Mouse (Mus musculus) kidney, postnatal 0 days (tissue): ENCODE measurements around the gene Klhl6. TPM values are rescaled to one million over a fixed set of nuclear protein-coding genes. Genes with fewer than 3 reads are reported as not detected.

ENCODE experiments used
- ATAC-seq: fragments of 200-750 bp; cut with Nextera tagmentation; replicated peaks from 2 replicates; pipeline ENCODE4 v1.8.0; 2017; ENCODE audit warnings: low read depth, moderate number of reproducible peaks, moderate TSS enrichment, moderate library complexity; ENCODE audit not compliant: low FRiP score
- DNase-seq: peaks from one replicate; pipeline ENCODE4 v3.0.0-alpha.2; 2016; ENCODE audit warnings: low spot score
- H3K27ac ChIP-seq: fragments of 300-500 bp; sonication (generic); 2 replicates; pipeline ENCODE4 v1.5.1; 2014; ENCODE audit warnings: mild to moderate bottlenecking
- H3K27me3 ChIP-seq: fragments of 300-500 bp; sonication (generic); 2 replicates; pipeline ENCODE4 v1.6.1; 2014; ENCODE audit warnings: low read length, mixed read lengths; ENCODE audit not compliant: insufficient read depth
- H3K36me3 ChIP-seq: fragments of 300-500 bp; sonication (generic); 2 replicates; pipeline ENCODE4 v1.6.1; 2014; ENCODE audit warnings: low read length, mixed read lengths; ENCODE audit not compliant: insufficient read depth
- H3K4me1 ChIP-seq: fragments of 300-500 bp; sonication (generic); replicated peaks from 2 replicates; pipeline ENCODE4 v1.6.1; 2014; ENCODE audit warnings: antibody characterized with exemption, low read length, mixed read lengths; ENCODE audit not compliant: insufficient read depth
- H3K4me2 ChIP-seq: fragments of 300-500 bp; sonication (generic); 2 replicates; pipeline ENCODE4 v1.6.1; 2014; ENCODE audit warnings: mild to moderate bottlenecking, low read length, moderate library complexity, mixed read lengths
- H3K4me3 ChIP-seq: fragments of 300-500 bp; sonication (generic); replicated peaks from 2 replicates; pipeline ENCODE4 v1.5.1; 2014; ENCODE audit warnings: low read depth, low read length
- H3K9ac ChIP-seq: fragments of 300-500 bp; sonication (generic); 2 replicates; pipeline ENCODE4 v1.6.1; 2014; ENCODE audit warnings: low read depth, low read length
- H3K9me3 ChIP-seq: fragments of 300-500 bp; sonication (generic); replicated peaks from 2 replicates; pipeline ENCODE4 v1.6.1; 2016; ENCODE audit warnings: low read length, inconsistent platforms, mixed read lengths
- CTCF ChIP-seq: IDR thresholded peaks from 2 replicates; pipeline ENCODE4 v1.5.1; 2016; ENCODE audit warnings: antibody characterized with exemption, low read depth, mild to moderate bottlenecking, moderate library complexity
- WGBS: fragments of 180-500 bp; shearing (Covaris S2); extraction: QIAGEN DNeasy Blood & Tissue Kit; methylation state at CpG from one replicate; pipeline ENCODE4 v1.1.7; 2014; 5-methylcytosine and 5-hydroxymethylcytosine counted together
- polyA plus RNA-seq: library from polyadenylated mRNA; unstranded; fragments of >200 nt; fragmentation: Nextera tagmentation; extraction: Ambion mirVana; gene quantifications from 2 replicates; pipeline ENCODE4 v1.2.1, GENCODE M21; 2015

Gene Klhl6
- polyA plus RNA-seq, 1 experiment from 2014 or later: 12.2 TPM

DNA sequence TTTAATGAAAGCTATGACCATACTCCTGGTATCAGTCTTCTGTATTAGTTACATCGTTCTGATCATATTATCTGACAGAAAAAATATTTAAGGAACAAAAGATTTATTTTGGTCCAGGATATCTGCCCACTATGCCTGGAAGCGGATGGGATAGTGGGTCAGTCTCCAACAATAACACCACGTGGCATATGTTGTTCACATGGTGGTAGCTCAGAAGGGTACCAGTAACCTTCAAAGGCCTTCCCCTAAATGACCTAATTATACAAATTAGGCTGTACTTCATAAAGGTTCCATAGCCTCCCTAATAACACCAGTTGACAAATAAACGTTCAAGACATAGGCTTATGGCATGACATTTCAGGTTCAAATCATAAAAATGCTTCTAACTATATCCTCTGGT, 722 bp upstream of the Klhl6 start:
- no peak for DNase-seq
- H3K4me2 ChIP-seq: no peak overlapping the region
- TF ChIP-seq CTCF: no peak

DNA sequence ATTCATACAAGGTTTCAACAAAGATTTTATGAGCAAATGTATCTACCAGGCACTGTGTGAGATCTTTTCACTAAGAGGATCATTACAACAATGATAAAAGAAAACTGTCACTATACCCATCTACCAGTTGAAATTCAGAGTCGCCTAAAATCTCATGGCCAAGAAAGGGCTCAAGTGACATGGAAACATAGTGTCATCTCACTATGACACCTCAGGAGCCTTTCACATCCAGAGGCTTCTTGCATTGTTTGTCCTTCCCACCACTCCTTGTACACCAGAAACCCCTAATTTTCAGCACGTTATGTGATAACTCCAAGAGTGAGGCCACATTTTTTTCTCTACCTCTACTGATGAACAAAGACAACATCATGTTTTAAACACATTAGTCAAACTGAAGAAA, 1.2 kb downstream of the Klhl6 start:
- Histone ChIP-seq H3K4me1 (no peaks in the 10 kb centered on the region; the same call in 1 of the 2 replicates), H3K27me3 (no peaks in the 10 kb centered on the region), H3K9me3 (no peaks in the 10 kb centered on the region), H3K36me3 (no peaks in the 10 kb centered on the region), H3K9ac (no peak overlapping the region), H3K27ac (no peak overlapping the region), H3K4me3 (peak overlapping the region; percentile 23), H3K4me2 (peak overlapping the region; percentile 41)
- DNase-seq: no peak
- WGBS: 79% methylated on average over 2 of the region's 2 CpGs
- no peak for TF ChIP-seq CTCF
- ATAC-seq: no peak

More for the DNA sequence above, 722 bp upstream of the Klhl6 start:
- Histone ChIP-seq H3K27ac (0 out of 2 replicates have a peak overlapping the region, but pooled peaks have one; percentile 25), H3K4me3 (no peak overlapping the region), H3K36me3 (no peaks in the 10 kb centered on the region), H3K4me1 (no peaks in the 10 kb centered on the region; the same call in 1 of the 2 replicates), H3K27me3 (no peaks in the 10 kb centered on the region), H3K9me3 (no peaks in the 10 kb centered on the region), H3K9ac (no peak overlapping the region)
- WGBS: 75% methylated on average over 4 of the region's 4 CpGs
- ATAC-seq: no peak

DNA sequence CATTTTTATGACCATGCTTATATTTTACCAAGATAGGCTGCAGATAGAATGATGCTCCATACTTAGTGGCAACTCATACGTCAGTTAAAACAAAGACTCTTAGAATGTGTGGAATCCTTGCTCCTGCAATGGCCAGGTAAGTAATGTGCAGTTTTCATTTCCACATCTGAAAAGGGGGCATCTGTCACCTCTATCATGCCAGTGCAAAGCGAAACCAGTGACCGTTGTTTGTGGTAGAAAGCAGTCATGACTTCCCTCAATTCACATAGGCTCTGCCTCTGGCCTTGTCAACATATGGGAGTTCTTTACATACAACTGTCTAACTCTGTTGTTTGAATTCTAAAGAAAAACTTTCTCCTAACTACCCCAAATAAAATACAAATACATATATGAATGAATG, 1.8 kb downstream of the Klhl6 start:
- Histone ChIP-seq H3K9ac (no peak overlapping the region), H3K36me3 (no peaks in the 10 kb centered on the region), H3K4me1 (no peaks in the 10 kb centered on the region; the same call in 1 of the 2 replicates), H3K27ac (0 out of 2 replicates have a peak overlapping the region, but pooled peaks have one; percentile 15), H3K4me3 (no peak overlapping the region; the same call in 1 of the 2 replicates), H3K27me3 (no peaks in the 10 kb centered on the region), H3K9me3 (no peaks in the 10 kb centered on the region), H3K4me2 (peak overlapping the region; percentile 34)
- TF ChIP-seq CTCF: no peak
- WGBS: 88% methylated on average over 3 of the region's 3 CpGs
- DNase-seq: no peak
- no peak for ATAC-seq

DNA sequence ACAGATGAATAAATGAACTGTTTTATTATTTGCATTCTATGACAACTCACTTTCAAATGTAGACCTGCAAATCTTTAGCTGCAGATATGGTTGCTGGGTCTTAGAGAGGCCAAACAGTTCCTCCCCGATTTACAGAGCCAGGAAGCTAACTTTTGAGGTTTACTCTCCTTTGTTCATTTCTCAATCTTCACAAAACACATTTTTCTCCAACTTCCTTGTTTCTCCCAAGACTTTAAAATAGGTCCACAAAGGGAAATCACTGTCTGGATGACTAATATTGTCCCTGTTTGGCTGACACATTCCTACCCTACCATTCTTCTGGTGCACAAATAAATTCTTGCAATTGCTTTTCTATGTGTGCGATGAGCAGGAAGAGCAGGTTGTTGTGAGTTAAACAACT, 3.1 kb downstream of the Klhl6 start:
- Histone ChIP-seq H3K4me3 (no peak overlapping the region), H3K4me2 (no peak overlapping the region; the same call in 1 of the 2 replicates), H3K9me3 (no peaks in the 10 kb centered on the region), H3K4me1 (no peaks in the 10 kb centered on the region; the same call in 1 of the 2 replicates), H3K9ac (no peak overlapping the region), H3K27ac (no peak overlapping the region), H3K27me3 (no peaks in the 10 kb centered on the region), H3K36me3 (no peaks in the 10 kb centered on the region)
- DNase-seq: peak; percentile 49
- no peak for ATAC-seq
- 64% methylated on average over 2 of the region's 2 CpGs for WGBS
- no peak for TF ChIP-seq CTCF

DNA sequence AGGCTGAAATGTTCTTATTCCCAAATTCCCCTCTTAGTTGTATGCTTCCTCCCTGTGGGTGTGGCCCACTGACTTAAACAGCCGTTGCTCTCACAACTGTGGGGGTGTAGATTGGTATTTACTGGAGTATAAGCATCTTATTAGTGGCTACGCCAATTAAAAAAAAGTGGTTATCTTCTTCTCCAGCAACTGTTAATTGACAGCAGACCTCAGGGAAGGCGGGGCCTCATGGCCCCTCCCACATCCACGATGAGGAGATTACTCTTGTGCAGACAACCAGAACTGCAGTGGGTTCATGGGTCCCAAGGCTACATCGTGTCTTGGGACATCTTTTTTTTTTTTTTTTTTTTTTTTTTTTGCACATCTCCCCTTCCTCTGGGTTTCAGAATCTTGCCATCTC, 5.6 kb downstream of the Klhl6 start:
- no peak for TF ChIP-seq CTCF
- no peaks in the 10 kb centered on the region for H3K9me3 ChIP-seq

DNA sequence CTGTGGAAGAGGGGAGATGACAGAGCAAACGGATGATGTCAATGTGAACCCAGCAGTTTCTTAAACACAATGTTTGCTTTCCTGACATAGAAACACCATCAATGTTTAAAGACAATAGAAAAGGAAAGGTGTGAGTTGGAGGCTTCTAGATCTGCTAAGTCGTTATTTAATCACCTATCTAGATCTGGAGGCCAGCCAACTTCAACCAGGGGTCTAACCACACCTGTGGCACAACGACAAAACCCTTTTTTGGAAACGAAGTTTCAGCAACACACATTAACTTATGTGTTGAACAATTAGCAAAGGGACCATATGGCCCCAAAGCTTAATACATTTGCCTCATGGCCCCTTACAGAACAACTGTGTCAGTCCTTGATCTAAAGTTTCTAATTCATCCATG, 6.0 kb downstream of the Klhl6 start:
- Histone ChIP-seq H3K4me2 (no peak overlapping the region), H3K27ac (no peak overlapping the region), H3K9ac (no peak overlapping the region), H3K4me1 (no peaks in the 10 kb centered on the region), H3K36me3 (no peaks in the 10 kb centered on the region), H3K4me3 (no peak overlapping the region), H3K27me3 (no peaks in the 10 kb centered on the region), H3K9me3 (no peaks in the 10 kb centered on the region)
- TF ChIP-seq CTCF: no peak
- no peak for DNase-seq
- WGBS: 61% methylated on average over 4 of the region's 4 CpGs
- no peak for ATAC-seq

More for the DNA sequence above, 5.6 kb downstream of the Klhl6 start:
- no peaks in the 10 kb centered on the region for H3K36me3 ChIP-seq
- no peaks in the 10 kb centered on the region for H3K4me1 ChIP-seq
- H3K9ac ChIP-seq: no peak overlapping the region
- no peaks in the 10 kb centered on the region for H3K27me3 ChIP-seq
- no peak overlapping the region for H3K4me3 ChIP-seq
- WGBS: 47% methylated on average over 5 of the region's 5 CpGs
- H3K4me2 ChIP-seq: no peak overlapping the region
- H3K27ac ChIP-seq: no peak overlapping the region
- DNase-seq (no peak), ATAC-seq (peak; percentile 36; the same call in 1 of the 2 replicates)

DNA sequence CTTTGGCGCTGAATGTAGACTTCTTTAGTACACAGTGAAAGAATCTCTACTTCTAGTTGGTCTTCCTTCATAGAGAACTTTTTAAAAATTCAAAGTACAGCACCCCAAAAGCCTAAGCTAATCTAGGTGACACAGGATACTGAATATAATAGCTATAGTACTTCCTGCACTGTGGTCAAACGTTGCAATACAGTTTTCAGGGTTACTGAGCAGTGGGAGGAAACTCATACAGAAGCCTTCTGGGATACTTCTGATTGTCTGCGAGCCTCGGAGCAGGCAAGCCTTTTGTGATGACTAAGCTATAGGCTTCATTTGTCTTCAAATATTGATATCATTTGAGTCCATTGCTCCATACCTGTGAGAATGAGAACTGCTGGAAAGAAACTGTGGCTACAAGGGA, 7.4 kb downstream of the Klhl6 start:
- no peak for DNase-seq
- Histone ChIP-seq H3K36me3 (no peaks in the 10 kb centered on the region), H3K9ac (no peak overlapping the region), H3K4me1 (no peaks in the 10 kb centered on the region), H3K9me3 (no peaks in the 10 kb centered on the region), H3K4me3 (no peak overlapping the region), H3K27ac (no peak overlapping the region), H3K4me2 (no peak overlapping the region), H3K27me3 (no peaks in the 10 kb centered on the region)
- no peak for TF ChIP-seq CTCF
- ATAC-seq: no peak
- 75% methylated on average over 4 of the region's 4 CpGs for WGBS
